Mouse (Mus musculus) hindbrain, embryonic 14.5 days (tissue): ENCODE measurements around the gene Chrm3. TPM values are rescaled to one million over a fixed set of nuclear protein-coding genes. Genes with fewer than 3 reads are reported as not detected.

Experiments
- ATAC-seq: fragments of 200-750 bp; cut with Nextera tagmentation; 2 replicates; pipeline ENCODE4 v1.8.0; 2017; ENCODE audit warnings: moderate number of reproducible peaks, mild to moderate bottlenecking, moderate TSS enrichment, moderate library complexity; ENCODE audit not compliant: low FRiP score
- DNase-seq: peaks from one replicate; pipeline ENCODE4 v3.0.0-alpha.2; 2015; ENCODE audit warnings: low spot score
- H3K27ac ChIP-seq: fragments of 300-500 bp; sonication (generic); 2 replicates; pipeline ENCODE4 v1.5.1; 2014; ENCODE audit warnings: mild to moderate bottlenecking, moderate library complexity
- H3K27me3 ChIP-seq: fragments of 300-500 bp; sonication (generic); 2 replicates; pipeline ENCODE4 v1.6.1; 2014; ENCODE audit warnings: mild to moderate bottlenecking, low read length, mixed read lengths; ENCODE audit not compliant: control insufficient read depth, insufficient read depth
- H3K36me3 ChIP-seq: fragments of 300-500 bp; sonication (generic); replicated peaks from 2 replicates; pipeline ENCODE4 v1.6.1; 2014; ENCODE audit not compliant: control insufficient read depth, insufficient read depth
- H3K4me1 ChIP-seq: fragments of 300-500 bp; sonication (generic); replicated peaks from 2 replicates; pipeline ENCODE4 v1.6.1; 2014; ENCODE audit warnings: antibody characterized with exemption, low read length, mixed read lengths; ENCODE audit not compliant: control insufficient read depth, insufficient read depth
- H3K4me2 ChIP-seq: fragments of 300-500 bp; sonication (generic); replicated peaks from 2 replicates; pipeline ENCODE4 v1.6.1; 2014; ENCODE audit warnings: mild to moderate bottlenecking, moderate library complexity
- H3K4me3 ChIP-seq: fragments of 300-500 bp; sonication (generic); replicated peaks from 2 replicates; pipeline ENCODE4 v1.5.1; 2014; ENCODE audit warnings: mild to moderate bottlenecking, low read length
- H3K9ac ChIP-seq: fragments of 300-500 bp; sonication (generic); 2 replicates; pipeline ENCODE4 v1.6.1; 2014
- H3K9me3 ChIP-seq: fragments of 300-500 bp; sonication (generic); 2 replicates; pipeline ENCODE4 v1.6.1; 2016; ENCODE audit warnings: low read length; ENCODE audit not compliant: control insufficient read depth
- WGBS: fragments of 180-500 bp; shearing (Covaris S2); extraction: QIAGEN DNeasy Blood & Tissue Kit; methylation state at CpG from one replicate; pipeline ENCODE4 v1.1.7; 2014; 5-methylcytosine and 5-hydroxymethylcytosine counted together
- polyA plus RNA-seq: library from polyadenylated mRNA; unstranded; fragments of >200 nt; fragmentation: Nextera tagmentation; extraction: Ambion mirVana; gene quantifications from 2 replicates; pipeline ENCODE4 v1.2.1, GENCODE M21; 2014

Chrm3 gene
- polyA plus RNA-seq, 1 experiment from 2014 or later, result 3.8 TPM

DNA sequence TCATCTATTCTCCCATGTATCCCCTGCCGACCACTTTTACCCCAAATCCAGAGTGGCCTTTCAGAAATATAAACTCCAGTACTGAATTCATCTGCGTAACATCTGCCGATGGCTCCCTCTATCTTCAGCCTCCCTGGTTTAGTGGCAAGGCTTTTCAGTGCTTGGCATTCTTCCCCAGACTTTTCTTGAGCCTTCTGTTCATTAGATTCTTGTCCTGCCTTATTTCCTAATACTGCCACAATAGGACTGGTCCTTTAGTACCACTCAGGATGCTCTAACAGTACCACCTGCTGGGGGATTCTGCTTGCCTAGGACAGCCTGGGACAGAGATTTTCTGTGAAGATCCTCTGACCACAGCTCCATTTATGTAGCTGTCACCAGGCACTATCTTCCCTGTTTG is 367.1 kb downstream of the Chrm3 start:
- no peak overlapping the region for H3K27ac ChIP-seq
- DNase-seq (no peak), ATAC-seq (no peak)
- WGBS, result 90% methylated on average over 3 of the region's 3 CpGs
- no peaks in the 10 kb centered on the region for H3K36me3 ChIP-seq
- no peak overlapping the region for H3K4me2 ChIP-seq
- no peak overlapping the region for H3K9ac ChIP-seq
- H3K4me1 ChIP-seq, result no peaks in the 10 kb centered on the region
- H3K4me3 ChIP-seq, result no peak overlapping the region
- H3K9me3 ChIP-seq, result no peaks in the 10 kb centered on the region
- no peaks in the 10 kb centered on the region for H3K27me3 ChIP-seq

DNA sequence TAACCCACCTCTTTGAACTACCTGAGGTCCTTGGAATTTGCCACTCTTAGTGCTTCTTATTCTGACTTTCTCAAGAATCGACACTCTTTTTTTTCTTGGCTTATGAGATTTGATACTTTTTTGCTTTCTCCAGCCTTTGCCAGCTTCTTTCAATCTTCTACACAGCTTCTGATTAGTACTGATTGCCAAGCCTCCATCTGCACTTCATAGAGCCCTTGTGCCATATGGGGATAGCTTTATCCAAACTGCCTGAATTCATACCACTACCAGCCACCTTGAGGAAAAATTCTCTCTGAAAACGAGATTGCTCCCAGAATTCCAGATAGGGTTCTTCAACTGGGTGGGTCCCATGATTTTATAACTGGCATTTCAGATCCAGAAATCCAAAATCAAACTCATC is 368.0 kb downstream of the Chrm3 start:
- H3K9me3 ChIP-seq, result no peaks in the 10 kb centered on the region
- H3K9ac ChIP-seq, result no peak overlapping the region
- DNase-seq (no peak), ATAC-seq (no peak)
- WGBS, result 75% methylated on average over 2 of the region's 2 CpGs
- H3K27me3 ChIP-seq, result no peaks in the 10 kb centered on the region
- no peak overlapping the region for H3K27ac ChIP-seq
- H3K4me2 ChIP-seq, result no peak overlapping the region
- no peaks in the 10 kb centered on the region for H3K36me3 ChIP-seq
- H3K4me1 ChIP-seq, result no peaks in the 10 kb centered on the region
- H3K4me3 ChIP-seq, result no peak overlapping the region

DNA sequence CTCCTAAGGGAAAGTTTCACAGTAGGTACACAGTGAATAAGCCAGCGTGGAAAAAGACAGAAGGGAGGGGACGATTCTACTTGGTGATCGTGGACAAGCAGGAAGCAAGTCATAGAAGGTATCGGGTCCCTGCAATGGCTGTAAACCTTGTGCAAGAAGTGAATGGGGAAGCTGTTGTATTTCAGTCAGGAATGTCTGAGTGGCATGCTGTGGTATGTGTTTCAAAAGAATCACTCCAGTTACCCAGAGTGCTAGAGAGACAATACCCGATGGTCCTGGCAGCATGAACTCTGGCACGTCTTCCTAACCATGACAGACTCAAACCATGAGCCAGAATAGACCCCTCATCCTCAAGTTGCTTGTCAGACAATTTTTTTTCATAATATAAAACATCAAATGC is 375.0 kb downstream of the Chrm3 start:
- Histone ChIP-seq H3K4me1 (no peaks in the 10 kb centered on the region), H3K27ac (no peak overlapping the region), H3K36me3 (no peaks in the 10 kb centered on the region), H3K4me3 (no peak overlapping the region), H3K9ac (no peak overlapping the region), H3K4me2 (no peak overlapping the region), H3K27me3 (no peaks in the 10 kb centered on the region), H3K9me3 (no peaks in the 10 kb centered on the region)
- 69% methylated on average over 6 of the region's 6 CpGs for WGBS
- ATAC-seq (no peak), DNase-seq (no peak)

DNA sequence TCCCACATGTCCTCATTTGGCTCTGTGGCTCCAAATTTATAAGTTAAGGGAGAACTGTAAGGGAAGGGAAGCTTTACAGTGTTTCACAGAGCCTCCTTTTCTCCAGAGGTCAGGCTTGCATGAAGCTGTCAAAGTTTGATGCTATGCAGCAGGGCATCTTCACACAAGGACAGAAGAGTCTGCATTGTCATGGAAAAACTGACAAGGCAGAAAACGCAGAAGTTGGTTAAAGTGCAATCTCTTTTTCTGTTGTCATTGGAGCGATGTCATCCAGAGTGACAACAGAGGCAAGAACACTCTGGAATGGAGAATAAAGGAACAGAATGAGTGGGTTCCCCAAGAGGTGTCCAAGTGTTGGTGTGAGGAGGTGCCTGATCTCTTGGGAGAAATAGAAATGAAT is 377.4 kb downstream of the Chrm3 start:
- no peak for DNase-seq
- Histone ChIP-seq H3K27me3 (no peaks in the 10 kb centered on the region), H3K9ac (no peak overlapping the region), H3K9me3 (no peaks in the 10 kb centered on the region), H3K36me3 (no peaks in the 10 kb centered on the region), H3K4me1 (no peaks in the 10 kb centered on the region), H3K4me2 (no peak overlapping the region), H3K4me3 (no peak overlapping the region), H3K27ac (no peak overlapping the region)
- no peak for ATAC-seq
- 79% methylated on average over 2 of the region's 2 CpGs for WGBS

DNA sequence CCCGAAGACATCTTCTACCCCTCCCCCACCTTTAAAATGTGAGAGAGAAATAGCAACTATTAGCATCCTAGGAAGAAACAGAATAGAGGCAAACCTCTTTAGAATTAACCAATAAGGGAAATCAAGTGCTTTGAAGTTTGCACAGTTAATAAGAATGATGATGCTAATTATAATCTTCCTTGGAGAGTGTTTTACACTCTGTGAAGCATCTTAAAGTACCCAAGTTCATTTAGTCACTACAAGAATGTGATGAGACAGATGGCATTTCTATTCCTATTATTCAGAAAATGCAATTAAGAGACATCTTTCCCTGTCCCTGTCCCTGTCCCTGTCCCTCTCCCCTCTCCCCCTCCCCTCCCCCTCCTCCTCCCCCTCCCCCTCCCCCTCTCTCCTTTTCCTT is 382.9 kb downstream of the Chrm3 start:
- no peaks in the 10 kb centered on the region for H3K27me3 ChIP-seq
- DNase-seq, result peak; percentile 38

DNA sequence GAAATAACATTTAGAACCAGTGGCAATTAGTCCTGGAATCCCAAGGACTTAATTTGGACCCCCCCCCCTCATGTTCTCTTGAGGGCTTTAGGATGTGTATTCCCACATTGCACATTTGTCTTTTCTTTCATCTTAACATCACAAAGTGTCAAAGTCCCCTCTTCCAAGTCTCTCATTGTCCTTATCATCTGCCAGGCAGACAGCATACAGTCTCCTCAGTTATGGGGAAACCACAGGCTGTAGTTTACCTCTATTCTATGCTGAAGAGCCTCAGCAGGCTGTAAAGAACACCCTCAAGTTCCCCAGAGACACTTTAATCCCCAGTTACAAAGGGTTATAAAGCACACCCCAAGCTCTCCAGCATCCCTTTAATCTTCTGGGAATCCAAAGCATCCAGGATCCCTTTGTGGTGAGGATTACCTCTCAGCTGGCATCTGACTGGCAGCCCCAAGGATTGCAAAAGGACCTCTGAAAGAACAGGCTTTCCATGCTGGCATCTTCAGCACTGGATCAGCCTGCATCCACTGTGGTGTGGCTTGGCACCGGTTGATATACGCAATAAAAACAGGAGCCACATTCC is 386.8 kb downstream of the Chrm3 start:
- ATAC-seq (no peak), DNase-seq (peak; percentile 13)
- H3K4me2 ChIP-seq, result no peak overlapping the region
- no peaks in the 10 kb centered on the region for H3K4me1 ChIP-seq
- no peak overlapping the region for H3K27ac ChIP-seq
- no peak overlapping the region for H3K9ac ChIP-seq
- H3K9me3 ChIP-seq, result no peaks in the 10 kb centered on the region
- no peak overlapping the region for H3K4me3 ChIP-seq
- WGBS, result 57% methylated on average over 2 of the region's 2 CpGs
- no peaks in the 10 kb centered on the region for H3K27me3 ChIP-seq
- no peaks in the 10 kb centered on the region for H3K36me3 ChIP-seq

More for the DNA sequence above, 382.9 kb downstream of the Chrm3 start:
- Histone ChIP-seq H3K4me3 (no peak overlapping the region), H3K4me1 (no peaks in the 10 kb centered on the region), H3K9me3 (no peaks in the 10 kb centered on the region), H3K4me2 (no peak overlapping the region), H3K36me3 (no peaks in the 10 kb centered on the region), H3K27ac (no peak overlapping the region), H3K9ac (no peak overlapping the region)
- ATAC-seq, result peak; percentile 56
- WGBS, result 65% methylated on average over 1 of the region's 1 CpGs

DNA sequence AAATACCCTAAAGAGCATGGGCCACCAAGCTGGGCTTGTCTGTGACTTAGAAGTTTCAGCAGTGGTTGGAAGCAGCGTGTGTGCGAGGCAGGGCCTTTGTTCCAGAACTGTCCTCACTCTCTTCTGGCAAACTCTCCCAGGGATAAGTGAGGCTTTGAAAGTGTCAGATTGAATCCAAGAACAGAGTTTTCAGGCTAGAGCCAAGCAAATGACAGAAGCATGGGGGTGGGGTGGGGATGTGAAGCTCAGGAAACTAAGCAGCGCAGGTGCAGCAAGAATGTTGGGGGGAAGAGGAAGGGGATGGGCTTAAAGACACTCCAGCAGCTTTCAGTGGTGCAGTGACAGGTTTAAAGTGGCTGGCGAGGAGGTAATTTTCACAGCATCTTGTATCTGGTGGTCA is 388.8 kb downstream of the Chrm3 start:
- Histone ChIP-seq H3K4me3 (no peak overlapping the region), H3K27me3 (no peaks in the 10 kb centered on the region), H3K36me3 (no peaks in the 10 kb centered on the region), H3K9ac (no peak overlapping the region), H3K4me1 (no peaks in the 10 kb centered on the region), H3K27ac (no peak overlapping the region), H3K4me2 (no peak overlapping the region), H3K9me3 (no peaks in the 10 kb centered on the region)
- DNase-seq (peak; percentile 19), ATAC-seq (no peak)
- 64% methylated on average over 4 of the region's 4 CpGs for WGBS

DNA sequence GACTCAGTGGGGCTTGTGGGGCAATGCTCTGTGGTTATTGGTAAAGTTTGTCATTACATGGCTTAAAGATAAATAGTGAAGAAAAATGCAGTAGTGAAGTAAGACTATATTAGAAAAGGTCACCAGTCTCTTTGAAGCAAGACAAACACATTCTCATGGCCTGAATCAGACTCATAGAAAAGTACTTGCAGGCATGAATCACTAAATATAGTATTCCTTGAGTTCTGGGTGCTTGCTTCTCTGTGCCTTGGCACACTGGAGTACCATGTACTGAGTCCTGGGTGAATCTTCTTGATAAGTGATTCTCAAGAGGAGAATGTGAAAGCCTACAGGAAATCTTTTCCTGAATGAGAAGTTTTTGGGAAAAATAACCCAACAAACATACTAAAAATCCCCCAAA is 408.0 kb downstream of the Chrm3 start:
- Histone ChIP-seq H3K4me1 (no peaks in the 10 kb centered on the region), H3K27ac (no peak overlapping the region), H3K36me3 (no peaks in the 10 kb centered on the region), H3K27me3 (no peaks in the 10 kb centered on the region), H3K4me3 (no peak overlapping the region), H3K9me3 (no peaks in the 10 kb centered on the region), H3K9ac (no peak overlapping the region), H3K4me2 (no peak overlapping the region)
- ATAC-seq, result no peak
- DNase-seq, result no peak

DNA sequence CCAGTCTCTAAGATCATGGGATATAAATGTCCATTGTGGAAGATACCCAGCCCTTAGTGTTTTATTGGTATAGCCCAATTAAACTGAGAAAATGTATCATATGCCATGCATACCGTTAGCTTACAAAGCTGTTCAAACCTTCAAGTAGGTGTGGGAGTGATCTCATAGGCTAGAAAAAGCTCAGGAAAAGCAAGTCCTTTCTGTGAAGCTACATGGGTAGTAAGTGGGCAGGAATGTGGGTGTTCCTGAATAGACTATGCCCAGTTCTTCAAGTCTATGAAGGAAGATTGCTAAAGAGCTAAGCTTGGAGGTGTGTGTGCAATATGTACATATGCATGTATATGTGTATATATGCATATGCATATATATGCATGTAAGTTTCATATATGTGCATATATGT is 409.3 kb downstream of the Chrm3 start:
- no peak overlapping the region for H3K4me3 ChIP-seq
- H3K27me3 ChIP-seq, result no peaks in the 10 kb centered on the region
- H3K27ac ChIP-seq, result no peak overlapping the region
- no peak overlapping the region for H3K9ac ChIP-seq
- WGBS, result 92% methylated on average over 1 of the region's 1 CpGs
- no peaks in the 10 kb centered on the region for H3K4me1 ChIP-seq
- no peaks in the 10 kb centered on the region for H3K36me3 ChIP-seq
- ATAC-seq (no peak), DNase-seq (no peak)
- H3K9me3 ChIP-seq, result no peaks in the 10 kb centered on the region
- H3K4me2 ChIP-seq, result no peak overlapping the region

DNA sequence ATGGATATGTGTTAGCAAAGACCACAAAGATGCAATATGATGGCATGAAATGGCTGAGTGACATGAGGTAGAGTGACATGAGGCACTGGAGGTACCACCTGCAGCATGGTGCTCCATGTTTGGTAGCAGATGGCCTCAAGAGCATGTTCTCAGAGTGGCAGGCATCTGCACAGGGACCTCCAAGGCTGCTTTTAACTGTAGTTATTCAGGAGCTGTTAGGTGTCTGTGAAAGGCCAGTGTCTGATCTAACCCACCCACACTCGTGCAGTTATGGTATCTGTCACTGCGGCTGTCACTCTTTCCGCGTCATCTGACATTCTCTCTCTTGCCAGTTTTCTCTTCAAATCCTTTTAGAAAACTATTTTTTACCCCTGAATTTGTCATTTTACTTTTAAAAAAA is 411.6 kb downstream of the Chrm3 start:
- Histone ChIP-seq H3K4me3 (no peak overlapping the region), H3K9me3 (no peaks in the 10 kb centered on the region), H3K4me2 (no peak overlapping the region), H3K36me3 (no peaks in the 10 kb centered on the region), H3K4me1 (no peaks in the 10 kb centered on the region), H3K27me3 (no peaks in the 10 kb centered on the region), H3K9ac (no peak overlapping the region), H3K27ac (no peak overlapping the region)
- 95% methylated on average over 4 of the region's 4 CpGs for WGBS
- ATAC-seq (no peak), DNase-seq (no peak)
